Mouse (Mus musculus) frontal cortex, adult (tissue): ENCODE data around the gene Brpf1.
A peak's percentile ranks its signal among the peaks of the same experiment; 100 is the strongest.

Experiments used
- ATAC-seq: cut with Nextera tagmentation; 2 replicates; pipeline ENCODE4 v1.9.2; 2017; ENCODE audit warnings: mild to moderate bottlenecking, moderate library complexity, mixed read lengths; ENCODE audit not compliant: low TSS enrichment

The Brpf1 gene

GRCm38 (mm10) chr6:113306986-113307349, at the start of gene Brpf1:
Gene Brpf1 (plus strand): TSS chr6:113307137.
- ATAC-seq, result peak; percentile 24; the same call in 1 of the 2 replicates

- ATAC-seq, result no peak
These were observed 45.6 kb upstream of the Brpf1 start for GRCm38 (mm10) chr6:113261174-113261858.

DNA sequence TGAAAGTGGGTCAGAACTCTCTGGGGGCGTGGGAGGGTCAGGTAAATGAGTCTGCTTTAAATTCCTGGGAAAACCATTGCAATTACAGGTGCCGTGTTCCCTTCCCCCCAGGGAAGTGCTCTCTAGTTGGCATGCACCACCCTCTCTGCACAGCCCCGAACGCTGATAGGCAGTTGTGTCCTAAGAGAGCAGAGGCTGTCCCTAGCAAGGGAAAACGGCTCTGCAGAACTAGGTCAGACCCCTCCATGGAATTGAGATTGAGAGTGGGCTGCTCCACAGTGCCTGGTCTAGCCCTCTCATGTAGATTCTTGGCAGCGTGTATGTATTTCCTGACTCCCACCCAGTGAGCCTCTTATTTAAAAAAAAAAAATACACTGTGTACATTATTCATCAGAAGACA, 43.4 kb upstream of the Brpf1 start:
- no peak for ATAC-seq

DNA sequence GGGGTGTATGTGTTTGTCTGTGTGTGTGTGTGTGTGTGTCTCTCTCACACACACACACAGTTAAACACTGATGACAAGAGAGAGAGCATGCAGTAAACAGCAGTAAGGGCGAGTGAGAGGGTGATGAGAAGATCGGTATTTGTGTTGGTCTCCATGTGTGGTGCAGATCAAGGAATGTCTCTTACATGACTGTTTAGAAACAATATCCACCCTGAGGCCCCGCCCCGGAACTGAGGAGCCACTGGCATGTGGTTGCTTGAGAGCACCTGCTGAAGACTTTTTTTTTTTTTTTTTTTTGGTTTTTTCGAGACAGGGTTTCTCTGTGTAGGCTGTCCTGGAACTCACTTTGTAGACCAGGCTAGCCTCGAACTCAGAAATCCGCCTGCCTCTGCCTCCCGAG, 42.5 kb upstream of the Brpf1 start:
- ATAC-seq, result no peak

DNA sequence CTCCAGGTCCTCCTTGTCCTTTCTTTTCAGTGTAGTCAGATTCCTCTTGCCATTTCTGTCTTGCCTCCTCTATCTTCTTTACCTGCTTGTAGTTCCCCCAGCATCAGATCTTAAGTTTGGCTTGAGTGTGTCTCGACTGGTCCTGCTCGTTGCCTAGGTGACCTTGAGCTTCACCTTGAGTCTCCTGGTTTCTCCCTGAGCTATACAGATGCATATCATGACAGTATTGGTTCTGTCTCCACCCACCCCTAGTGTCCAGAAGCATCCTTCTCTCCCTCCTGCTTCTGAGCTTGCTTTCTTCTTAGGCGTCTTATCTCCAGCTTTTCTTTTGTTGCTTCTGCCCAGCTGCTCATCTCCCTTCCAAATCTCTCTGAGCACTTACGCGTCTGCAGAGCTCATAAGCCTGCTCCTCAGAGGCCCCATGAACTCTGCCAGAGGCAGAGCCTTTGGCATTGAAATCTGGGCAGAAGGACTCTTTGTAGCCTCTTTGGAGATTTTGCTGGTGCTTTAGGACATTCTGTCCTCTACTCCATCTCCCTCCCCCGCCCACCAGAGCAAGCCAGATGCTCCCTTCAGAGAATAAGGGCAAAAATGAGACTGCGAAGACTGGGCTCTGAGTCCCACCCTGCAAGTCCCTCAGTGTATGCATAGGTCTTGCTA, 39.8 kb upstream of the Brpf1 start:
- peak; percentile 31; the same call in 1 of the 2 replicates for ATAC-seq

DNA sequence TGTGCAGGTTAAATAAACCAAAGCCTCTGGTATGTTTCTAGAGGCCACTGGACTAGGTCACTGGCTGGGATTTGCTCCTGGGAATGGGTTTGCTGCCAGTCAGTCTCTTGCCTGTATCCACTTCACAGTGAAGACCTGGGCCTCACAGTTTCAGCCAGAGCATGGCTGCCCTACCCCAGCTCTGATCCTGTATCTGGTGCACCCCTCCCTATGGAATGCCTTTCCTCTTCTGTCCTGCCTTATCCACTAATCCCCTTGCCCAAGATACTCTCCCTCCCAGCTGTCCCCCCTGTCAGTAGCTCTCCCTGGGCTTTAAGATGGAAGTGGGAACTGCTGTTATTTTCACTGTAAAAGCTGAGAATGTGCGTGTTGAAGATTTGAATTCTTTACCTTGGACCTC, 38.9 kb upstream of the Brpf1 start:
- ATAC-seq, result no peak

- no peak for ATAC-seq
These were observed 34.6 kb upstream of the Brpf1 start for GRCm38 (mm10) chr6:113272365-113272764.

DNA sequence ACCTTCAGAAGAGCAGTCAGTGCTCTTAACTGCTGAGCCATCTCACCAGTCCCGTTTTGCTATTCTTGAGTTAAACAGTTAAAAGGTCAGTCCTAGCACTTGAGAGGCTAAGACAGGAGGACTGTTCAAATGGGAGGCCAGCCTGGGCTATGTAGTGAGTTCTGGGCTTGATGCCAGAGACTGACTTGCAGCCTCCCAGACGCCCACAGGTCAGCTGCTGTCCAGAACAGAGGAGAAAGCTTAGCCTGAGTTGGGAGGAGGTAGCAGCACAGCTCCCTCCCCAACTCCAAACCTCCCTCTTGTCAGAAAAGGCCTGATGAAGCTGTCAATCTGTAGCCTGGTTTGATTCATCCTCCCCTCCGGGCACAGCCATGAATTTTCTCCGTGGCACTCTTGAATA, 30.1 kb upstream of the Brpf1 start:
- ATAC-seq, result peak; percentile 75

DNA sequence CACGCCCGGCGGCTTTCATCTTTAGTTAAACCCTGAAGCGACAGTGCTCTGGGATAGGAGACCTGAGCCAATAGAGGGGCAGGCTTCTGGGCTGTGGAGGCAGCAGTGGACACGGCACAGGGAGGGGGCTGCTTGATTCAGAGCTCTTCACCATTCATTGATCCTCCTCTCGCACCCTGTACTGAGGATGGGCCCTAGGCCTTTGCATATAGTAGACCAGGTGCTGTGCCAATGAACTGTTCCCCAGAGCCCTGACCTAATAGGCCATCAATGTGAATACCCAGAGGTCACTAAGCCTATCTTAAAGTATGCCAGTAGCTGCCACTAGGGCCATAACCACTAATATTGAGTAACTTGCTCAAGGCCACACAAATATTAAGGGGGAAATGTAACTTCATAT, 25.3 kb upstream of the Brpf1 start:
- ATAC-seq, result no peak

GRCm38 (mm10) chr6:113282101-113282802, 24.7 kb upstream of the Brpf1 start, which contains the start of gene Cpne9:
Gene Cpne9 (plus strand): TSS chr6:113282307.
- peak; percentile 60 for ATAC-seq

DNA sequence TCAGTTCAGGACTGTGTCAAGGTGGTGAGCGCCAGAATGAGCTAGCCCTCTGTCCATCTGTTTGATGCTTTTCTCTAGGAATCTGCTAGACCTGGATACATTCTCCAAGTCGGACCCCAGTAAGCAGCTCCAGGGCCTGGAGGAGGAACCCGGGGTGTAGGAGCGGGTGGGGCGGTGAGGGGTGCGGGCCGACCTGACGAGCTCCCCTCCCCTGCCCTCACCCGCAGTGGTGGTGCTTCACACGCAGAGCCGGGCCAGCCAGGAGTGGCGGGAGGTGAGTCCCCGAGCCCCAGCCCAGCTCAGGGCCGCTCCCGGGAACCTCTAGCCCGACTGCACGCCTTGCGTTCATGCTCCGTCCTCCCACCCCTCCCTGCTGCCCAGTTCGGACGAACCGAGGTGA, 24.0 kb upstream of the Brpf1 start:
- ATAC-seq, result peak; percentile 8; the same call in 1 of the 2 replicates

GRCm38 (mm10) chr6:113283500-113283899, 23.4 kb upstream of the Brpf1 start:
- ATAC-seq, result no peak

- no peak for ATAC-seq
These were observed 22.0 kb upstream of the Brpf1 start for GRCm38 (mm10) chr6:113284931-113285330.

DNA sequence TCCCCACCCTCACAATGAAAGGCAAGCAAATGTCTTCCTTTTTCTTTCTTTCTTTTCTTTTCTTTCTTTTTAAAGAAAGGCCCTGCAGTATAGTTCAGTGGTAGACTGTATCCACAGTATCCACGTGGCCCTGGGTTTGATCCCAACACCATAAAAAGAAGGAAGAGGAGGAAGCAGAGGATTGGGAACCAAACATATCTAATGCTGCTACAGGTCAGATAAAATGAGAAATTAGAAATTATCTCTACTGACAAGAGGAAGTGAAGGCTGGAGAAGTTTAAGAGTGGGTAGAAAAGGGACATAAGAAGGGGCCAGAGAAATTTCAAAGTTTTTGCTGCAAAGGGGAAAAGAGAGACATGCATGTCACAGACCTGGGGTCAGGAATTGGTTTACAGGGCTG, 20.6 kb upstream of the Brpf1 start:
- ATAC-seq, result no peak

DNA sequence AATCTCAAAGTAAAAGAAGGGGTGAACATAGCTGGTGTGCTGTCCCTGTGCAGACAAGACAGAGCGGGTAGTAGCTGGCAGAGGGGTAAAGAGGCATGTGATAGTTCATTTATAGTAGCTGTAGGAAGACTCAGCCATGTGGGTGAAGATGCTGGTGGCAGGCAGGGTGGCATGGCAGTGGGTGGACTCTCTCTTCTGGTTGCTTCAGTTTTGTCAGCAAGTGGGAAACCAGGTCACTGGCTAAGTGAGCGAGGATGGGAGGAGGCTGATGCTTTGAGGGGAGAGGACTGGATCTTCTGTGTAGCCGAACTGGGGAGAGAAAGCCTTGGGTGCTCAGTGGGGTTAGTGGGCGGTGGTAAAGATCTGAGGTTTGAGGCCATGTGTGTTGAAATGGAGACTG, 19.7 kb upstream of the Brpf1 start:
- ATAC-seq, result peak; percentile 82

- no peak for ATAC-seq
These were observed 17.6 kb upstream of the Brpf1 start for GRCm38 (mm10) chr6:113289346-113289745.

GRCm38 (mm10) chr6:113290346-113290745, 16.6 kb upstream of the Brpf1 start:
- ATAC-seq, result no peak

- no peak for ATAC-seq
These were observed 14.0 kb upstream of the Brpf1 start for GRCm38 (mm10) chr6:113292938-113293337.

DNA sequence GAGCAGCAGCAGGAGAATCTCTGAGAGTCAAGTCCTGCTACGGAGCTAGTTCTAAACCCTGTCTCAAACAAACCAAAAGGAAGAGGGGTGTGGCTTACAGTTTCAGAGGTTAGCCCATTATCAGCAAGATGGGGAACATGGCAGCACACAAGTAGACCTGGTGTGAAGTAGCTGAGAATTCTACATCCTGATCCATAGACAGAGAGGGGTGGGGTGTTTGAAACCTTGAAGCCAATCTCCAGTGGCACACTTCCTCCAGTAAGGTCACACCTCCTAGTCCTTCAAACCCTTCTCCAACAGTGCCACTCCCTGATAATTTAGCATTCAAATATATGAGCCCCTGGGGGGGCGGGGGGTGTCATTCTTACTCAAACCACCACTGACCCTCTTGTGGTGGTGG, 10.9 kb upstream of the Brpf1 start:
- no peak for ATAC-seq

DNA sequence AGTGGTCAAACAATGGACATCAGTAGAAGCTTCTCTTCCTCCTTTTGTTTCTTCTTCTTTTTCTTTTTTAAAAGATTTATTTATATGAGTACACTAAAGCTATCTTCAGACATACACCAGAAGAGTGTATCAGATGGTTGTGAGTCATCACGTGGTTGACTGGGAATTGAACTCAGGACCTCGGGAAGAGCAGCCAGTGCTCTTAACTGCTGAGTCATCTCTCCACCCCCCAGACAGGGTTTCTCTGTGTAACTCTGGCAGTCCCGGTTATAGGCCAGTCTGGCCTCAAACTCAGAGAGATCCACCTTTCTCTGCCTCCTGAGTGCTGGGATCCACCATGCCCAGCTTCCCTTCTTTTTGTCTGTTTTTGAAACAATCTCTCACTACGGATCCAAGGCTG, 10.3 kb upstream of the Brpf1 start:
- ATAC-seq, result no peak

DNA sequence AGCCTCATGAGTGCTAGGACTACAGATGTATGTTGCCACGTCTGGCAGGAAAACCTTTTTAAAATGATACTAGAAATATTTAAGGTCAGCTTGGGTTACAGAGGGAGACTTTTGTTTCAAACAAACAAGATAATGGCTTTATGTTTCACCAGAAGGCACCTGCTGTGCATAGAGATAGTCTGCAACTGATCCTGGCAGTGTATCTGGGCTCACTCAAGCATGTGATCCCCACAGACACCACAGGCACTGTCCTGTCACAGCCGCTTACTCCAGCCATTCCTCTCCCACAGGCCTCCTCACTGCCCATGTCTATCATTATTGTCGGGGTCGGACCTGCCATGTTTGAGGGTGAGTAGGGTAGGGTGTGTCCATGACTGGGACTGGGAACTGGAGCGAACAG, 5.6 kb upstream of the Brpf1 start:
- no peak for ATAC-seq

DNA sequence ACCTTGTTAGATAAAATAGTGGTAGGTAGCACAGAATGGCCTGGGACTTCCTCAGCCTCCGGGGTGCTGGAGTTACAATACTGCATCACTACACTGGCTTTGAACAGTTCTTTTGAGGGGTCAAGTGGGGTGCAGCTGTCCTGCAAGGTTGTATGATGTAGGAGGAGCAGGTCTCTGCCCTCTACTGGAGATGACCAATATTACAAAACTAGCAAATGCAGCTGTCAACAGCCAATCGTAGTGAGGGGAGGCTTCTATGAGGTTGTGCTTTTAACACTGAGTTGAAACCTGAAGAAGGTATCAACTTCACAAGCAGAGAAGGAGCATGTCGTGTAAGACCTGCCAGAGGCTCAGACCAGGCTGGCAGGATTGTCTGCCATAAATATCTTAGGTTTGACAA, 4.7 kb upstream of the Brpf1 start:
- no peak for ATAC-seq
